Mouse (Mus musculus): ENCODE measurements around the gene Irf3. TPM values are rescaled to one million over a fixed set of nuclear protein-coding genes. Genes with fewer than 3 reads are reported as not detected.

Gene Irf3
- total RNA-seq, 2 experiments from 2014 or later: 45.9 to 51.0 TPM

DNA sequence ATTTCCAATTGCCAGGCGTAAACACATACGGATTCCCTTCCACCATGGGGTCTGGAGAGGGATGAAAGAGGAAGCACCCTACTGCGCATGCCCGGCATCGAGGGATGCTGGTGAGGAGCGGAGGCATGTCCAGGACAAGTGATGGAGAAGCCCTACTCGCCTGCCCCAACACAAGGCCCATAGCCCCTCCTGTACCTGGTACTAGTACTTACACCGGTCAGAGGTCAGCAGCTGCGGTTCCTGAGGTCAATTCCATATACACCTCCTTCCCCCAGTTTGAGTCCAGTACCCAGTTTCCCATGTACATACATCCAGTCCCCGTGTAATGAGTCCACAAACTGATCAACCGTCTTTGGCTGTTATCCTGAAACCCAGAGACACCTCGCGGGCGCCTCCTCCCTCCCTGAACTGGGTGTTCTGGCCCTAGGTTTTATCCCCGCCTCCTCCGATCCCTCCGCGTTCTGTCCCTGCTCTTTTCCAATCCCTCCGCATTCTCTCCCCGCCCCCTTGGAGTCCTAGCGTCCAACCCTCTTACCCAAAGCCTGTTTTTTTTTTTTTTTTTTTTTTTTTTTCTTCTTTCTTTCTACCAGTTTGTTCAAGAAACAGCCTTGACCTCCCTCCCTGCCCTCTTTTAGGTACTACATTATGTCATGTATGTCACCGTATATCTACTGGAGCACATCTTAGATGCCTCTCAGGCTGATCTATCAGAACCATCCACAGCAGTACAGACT lies 22.9 kb upstream of the Irf3 start, which contains the start of gene Cpt1c:
TSS of gene Cpt1c (minus strand) at position 469 of the 734 bp plus-strand sequence.
- peak; percentile 87 for DNase-seq

DNA sequence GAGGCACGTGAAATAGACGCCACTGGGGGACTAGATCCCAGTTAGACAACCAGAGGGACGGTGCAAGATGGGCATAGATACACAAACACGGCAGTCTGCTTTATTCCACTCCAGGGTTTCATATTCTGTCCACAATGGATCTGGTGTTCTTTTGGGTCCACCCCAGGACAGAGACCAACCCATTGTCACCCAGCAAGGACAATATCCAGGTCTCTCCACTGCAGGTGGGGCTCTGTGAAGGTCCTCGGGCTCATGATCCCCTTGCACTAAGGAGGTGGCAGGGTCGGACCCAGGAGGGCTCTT lies 22.4 kb upstream of the Irf3 start:
- no peak for DNase-seq

DNA sequence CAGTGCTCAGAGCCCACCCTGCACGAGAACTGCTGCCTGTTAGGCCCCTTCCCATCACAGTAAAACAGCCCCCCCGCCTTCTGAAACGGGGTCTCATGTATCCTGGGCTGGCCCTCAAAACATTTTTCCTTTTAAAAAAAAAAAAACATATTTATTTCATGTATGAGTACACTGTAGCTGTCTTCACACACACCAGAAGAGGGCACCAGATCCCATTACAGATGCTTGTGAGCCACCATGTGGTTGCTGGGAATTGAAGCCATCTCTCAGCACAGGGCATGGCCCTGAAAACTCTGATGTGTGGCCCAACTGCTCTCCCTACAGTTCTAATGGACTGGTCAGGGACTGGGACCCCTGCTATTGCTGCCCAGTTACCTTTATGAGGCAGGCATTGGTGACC lies 19.1 kb upstream of the Irf3 start:
- DNase-seq: no peak

DNA sequence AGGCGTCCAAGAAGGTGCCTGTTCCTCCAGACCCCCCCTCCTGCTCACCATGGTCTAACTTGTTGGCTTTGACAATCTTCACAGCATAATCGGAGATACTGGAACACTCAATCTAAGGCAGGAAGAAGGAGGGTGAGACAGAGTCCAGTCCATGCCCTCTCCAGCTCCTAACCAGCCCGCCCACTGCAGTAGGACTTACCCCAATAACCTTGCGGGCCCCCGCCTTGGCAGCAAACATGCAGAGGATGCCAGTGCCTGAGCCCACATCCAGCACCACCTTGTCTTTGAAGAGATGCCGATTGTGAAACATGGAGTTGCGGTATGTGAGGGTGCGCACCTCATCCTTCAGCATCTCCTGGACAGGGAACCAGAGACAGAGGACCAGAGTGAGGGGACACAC lies 15.9 kb upstream of the Irf3 start:
- DNase-seq: no peak

DNA sequence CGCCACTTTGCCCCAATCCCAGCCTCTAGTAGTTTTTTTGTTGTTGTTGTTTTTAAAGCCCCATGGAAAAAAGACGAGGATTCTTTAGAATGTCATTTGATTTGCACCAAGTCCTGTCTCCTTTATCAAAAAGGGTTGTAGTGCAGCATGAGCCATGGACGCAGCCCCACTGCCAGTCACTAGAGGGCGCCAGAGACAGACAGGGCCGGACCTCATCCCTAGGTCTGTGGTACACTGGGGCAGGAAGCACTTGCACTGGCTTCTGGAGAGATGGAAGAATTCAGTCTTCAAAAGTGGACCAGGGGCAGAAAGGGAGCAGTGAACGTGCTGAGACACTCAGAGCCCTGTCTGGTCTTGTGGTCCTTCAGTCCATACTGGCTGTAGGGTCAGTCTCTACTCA lies 14.4 kb upstream of the Irf3 start:
- peak; percentile 77 to 80 for DNase-seq

DNA sequence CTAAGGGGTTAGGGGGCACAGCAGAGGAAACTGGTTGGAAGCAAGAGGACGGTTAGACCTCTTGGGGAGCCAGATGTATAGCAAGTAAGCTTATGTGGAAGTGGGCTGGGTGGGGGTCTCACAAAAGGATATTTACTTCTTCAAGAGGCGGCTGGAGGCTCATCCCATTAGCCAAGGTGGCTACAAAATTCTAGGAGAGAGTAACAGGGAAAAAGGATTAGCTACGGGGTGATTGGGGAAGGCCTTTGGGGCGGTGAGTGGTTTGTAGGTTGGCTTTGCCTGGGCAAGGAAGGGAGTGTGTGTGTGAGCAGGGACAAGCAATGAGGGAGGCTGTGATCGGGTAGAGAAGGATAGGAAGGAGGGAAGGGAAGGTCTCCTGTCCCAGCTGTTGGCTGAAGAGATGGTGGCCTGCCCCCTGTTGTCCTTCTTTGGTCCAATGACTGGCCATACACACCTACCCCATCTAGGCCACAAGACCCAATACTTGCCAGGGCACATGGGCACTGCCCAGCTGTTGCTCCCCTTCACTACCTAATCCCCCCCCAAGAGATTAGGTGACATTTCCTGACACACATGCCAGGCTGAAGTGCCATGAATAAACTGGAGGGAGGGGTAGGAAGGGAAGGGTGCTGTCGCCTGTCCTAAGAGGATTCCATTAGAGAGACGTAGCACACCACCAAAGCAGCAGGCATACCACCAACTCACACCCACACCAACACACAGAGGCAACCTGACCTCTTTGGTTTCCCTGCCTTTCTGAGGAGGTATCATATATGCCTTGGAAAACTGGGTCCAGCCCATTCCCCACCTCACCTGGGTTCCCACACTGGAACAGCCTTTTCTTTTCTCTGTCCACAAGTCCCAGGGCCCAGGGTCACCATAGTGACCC lies 13.3 kb upstream of the Irf3 start:
- DNase-seq: no peak

DNA sequence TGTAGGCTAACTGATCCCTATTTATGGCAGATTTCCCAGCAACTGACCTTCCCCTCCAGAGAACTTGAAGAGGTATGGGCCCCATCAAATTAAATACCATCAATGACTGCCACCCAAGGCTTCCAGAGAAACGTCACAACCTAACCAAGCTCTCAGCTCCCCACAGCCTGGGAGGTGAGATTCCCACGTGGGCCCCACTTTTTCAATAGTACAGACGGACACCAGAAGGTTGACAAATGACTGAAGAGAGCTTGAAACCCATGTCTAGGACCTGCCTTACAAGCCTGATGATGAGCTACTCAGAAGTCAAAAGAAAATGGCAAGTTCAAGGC lies 12.6 kb upstream of the Irf3 start:
- no peak for DNase-seq

DNA sequence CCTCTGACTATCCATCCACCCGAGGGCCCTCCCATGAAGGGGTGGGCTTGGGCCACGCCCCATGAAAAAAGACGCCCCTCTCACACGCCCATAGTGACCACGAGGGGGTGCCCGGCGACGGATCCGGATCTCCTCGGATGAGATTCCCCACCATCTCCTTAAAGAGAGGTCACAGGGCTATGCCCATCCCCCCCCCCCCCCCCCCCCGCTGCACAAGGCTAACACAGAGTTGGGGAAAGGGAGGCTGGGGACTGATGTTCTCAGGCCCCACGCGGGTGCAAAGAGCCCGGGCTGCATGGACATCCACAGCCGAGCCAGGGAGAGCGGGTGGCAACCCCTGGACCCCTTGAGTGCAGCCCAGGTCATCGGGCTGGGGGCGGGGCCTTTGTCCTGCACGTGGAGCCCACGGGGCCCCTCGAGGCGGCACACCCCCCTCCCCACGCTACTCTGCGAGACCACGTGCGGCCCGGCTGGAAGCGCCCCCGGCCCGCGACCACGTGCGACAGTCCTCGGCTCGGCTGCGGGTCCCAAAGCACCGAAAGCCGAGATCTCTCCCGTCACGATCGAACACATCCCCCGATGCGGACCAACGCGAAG lies 11.8 kb upstream of the Irf3 start:
- DNase-seq: peak; percentile 42 to 51

DNA sequence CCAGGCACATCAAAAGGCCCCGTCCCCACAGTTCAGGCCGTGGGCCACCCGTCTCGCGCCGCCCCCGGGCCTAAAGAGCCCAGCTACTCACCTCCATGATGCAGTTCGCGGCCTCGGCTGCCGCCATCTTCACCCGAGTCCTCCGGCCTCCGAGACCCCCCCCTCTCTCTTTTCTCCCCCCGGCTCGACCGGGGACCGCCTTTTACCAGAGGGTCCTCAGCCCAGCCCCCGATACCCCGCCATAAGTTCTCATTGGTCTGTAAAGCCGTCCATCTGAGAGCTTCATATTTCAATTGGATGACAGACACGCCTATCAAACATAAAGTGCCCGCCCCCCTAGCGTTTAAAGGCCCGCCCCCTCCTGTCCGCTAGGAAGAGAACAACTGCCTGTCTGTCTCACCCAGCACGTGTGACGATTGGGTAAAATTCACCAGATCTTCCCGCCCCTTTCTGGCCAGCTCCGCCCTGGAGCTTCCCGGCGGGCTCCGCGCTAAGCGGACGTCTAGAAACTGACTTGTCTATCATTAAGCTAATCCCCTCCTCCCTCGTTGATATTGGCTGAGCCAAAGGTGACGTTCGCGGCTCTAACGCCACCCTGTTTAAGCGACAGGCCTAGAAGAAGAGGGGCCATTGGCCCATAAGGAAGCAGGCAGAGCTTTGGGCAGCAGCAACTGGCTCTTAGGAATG lies 11.1 kb upstream of the Irf3 start, which contains the start of gene Prmt1:
TSS of gene Prmt1 (minus strand) at position 377 of the 687 bp plus-strand sequence.
- DNase-seq: peak; percentile 98 to 99

DNA sequence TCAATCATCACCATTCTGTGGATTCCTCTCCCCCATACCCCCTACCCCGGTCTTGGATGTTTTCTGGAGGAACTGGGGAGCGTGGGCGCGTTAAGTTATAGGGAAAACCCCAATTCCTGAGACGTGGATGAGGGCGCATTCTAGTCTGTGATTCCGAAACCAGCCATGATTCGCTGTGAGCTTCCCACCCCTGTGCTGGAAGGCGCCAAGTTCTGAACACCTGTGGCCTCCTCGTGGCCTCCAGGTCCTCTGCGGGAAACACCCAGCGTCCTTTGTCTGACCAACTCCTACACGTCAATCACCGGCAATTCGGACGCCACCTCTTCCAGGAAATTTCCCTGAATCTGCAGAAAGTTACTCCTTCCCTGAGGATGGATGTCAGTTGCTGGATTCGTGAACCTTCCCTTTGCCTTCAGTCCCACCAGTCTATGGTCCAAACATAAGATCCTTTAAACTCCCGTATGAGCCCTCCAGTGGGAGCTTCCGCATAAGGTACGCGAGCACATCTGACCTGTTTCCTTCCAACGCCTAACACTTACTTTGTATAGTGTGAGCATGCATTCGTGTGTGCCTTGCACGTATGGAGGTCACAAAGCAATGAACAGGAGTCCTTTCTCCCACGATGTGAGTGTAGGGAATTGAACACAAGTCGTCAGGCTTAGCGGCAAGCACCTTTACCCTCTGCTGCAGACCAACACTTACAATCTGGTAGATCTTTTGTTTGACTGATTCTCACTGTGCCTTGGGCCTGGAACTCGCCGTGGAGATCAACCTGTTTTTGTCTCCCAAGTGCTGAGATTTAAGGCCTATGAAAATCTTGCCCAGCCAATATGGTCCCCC lies 10.3 kb upstream of the Irf3 start:
- no peak for DNase-seq

DNA sequence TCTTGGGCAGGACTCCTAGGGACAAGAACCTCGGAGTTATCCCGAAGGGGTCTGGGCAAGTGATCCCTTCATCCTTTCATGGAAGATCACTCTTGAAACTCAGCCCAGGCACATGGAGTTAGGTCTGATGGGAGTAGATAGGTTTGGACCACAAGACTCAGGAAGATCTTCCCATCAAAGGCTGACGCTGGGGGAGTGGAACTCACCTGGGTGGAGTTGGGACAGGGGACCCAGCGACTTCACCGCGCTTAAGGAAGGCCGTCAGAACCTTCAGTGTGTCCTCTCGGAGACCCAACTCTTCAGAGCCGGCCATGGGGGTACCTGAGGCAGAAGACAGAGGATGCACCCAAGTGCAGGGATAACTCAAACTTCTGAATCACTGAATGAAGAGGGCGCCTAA lies 776 bp upstream of the Irf3 start:
- DNase-seq: no peak

DNA sequence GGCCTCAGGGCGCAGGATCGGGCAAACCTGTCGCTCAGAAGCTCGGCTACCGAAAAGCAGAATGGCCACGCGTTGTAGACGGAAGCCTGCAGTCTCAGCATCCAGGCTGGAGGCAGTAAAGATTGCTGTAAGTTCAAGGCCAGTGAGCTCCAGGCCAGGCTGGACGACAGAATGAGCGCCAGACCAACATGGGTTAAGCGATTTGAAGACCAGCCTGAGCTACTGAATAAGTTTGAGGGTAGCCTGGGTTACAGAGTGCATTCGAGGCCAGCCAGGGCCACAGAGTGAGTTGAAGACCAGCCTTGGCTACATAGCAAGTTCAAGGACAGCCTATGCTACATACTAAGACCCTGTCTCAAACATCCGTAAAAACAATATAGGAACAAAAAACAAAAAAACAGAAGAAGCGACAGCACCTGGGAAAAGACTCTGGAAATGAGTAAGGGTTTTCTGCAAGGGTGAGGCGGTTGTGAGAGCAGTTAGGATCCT lies 536 bp downstream of the Irf3 start:
- no peak for DNase-seq

DNA sequence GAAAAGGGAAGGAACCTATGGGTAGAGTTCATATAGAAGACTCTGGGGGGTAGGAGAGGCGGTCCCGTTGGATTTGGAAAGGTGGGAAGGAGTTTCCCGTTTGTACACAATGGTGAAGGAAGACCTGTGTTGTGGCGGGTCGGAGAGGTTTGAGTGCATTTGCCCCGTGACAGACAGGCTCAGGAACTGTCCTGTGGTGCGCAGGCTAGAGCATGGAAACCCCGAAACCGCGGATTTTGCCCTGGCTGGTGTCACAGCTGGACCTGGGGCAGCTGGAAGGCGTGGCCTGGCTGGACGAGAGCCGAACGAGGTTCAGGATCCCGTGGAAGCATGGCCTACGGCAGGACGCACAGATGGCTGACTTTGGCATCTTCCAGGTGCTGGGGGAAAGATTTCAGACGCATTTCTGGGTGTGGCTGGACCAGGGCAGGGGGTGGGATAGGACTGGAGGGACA lies 1.1 kb downstream of the Irf3 start, which contains the start of gene Bcl2l12:
TSS of gene Bcl2l12 (minus strand) at position 212 of the 455 bp plus-strand sequence.
- DNase-seq: no peak

DNA sequence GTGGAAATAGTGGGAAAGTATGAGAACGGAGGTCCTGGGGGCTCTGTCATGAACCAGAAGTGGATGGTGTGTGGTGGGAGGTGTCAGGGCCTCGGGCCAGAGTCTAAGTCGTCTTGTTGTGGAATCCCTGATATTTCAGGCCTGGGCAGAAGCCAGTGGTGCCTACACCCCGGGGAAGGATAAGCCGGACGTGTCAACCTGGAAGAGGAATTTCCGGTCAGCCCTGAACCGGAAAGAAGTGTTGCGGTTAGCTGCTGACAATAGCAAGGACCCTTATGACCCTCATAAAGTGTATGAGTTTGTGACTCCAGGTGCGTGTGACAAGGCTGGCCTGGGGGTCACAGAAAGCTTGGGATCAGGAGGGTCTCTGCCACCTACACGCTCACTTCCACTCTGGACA lies 2.3 kb downstream of the Irf3 start:
- DNase-seq: no peak

DNA sequence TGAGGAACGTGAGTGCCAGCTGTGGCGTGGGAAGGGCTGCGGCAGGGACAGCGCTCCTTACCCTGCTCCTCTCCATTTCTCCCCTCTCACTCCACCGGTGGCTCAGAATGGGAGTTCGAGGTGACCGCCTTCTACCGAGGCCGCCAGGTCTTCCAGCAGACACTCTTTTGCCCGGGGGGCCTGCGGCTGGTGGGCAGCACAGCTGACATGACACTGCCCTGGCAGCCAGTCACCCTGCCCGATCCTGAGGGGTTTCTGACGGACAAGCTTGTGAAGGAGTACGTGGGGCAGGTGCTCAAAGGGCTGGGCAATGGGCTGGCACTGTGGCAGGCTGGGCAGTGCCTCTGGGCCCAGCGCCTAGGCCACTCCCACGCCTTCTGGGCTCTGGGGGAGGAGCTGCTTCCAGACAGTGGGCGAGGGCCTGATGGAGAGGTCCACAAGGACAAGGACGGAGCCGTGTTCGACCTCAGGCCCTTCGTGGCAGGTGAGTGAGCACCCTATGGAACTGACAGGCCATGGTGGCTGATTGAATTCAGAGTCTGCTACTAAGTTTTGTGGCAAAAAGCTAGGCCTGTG lies 3.2 kb downstream of the Irf3 start:
- no peak for DNase-seq

DNA sequence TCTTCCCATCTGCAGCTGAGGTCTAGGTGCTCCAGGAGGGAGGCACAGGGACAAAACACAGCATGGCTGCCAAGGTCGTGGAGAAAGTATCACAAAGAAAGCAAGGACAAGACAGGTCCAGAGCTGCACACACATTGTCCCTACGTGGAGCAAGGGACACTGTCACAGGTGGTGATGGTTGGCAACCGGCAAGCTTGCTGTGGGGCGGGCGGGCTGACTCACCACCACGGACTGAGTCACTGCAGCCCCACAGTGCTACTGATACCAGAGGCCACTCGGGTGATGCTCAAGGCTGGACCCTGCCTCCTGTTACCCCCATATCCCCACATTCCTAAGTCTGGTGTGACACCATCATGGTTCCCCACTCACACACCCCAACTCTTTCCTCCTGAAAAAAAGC lies 5.0 kb downstream of the Irf3 start:
- DNase-seq: no peak

DNA sequence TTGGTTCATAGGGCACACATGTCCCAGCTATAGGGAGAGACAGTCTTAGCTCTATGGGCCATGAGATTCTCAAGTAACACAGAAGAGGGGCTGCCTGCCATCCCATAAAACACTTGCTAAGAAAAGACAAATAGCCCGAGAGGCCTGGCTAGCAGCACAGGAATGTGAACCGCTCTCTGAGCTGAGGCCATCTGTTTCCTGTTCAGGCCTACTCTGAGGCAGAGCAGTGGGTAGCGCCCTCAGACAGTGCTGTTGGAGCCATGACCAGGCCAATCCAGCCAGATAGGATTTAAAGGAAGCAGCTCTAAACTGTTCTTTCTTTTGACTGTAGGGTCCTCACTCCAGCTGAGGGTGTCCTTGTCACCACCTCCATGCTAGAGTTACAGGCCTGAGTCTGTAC lies 7.1 kb downstream of the Irf3 start:
- DNase-seq: no peak

DNA sequence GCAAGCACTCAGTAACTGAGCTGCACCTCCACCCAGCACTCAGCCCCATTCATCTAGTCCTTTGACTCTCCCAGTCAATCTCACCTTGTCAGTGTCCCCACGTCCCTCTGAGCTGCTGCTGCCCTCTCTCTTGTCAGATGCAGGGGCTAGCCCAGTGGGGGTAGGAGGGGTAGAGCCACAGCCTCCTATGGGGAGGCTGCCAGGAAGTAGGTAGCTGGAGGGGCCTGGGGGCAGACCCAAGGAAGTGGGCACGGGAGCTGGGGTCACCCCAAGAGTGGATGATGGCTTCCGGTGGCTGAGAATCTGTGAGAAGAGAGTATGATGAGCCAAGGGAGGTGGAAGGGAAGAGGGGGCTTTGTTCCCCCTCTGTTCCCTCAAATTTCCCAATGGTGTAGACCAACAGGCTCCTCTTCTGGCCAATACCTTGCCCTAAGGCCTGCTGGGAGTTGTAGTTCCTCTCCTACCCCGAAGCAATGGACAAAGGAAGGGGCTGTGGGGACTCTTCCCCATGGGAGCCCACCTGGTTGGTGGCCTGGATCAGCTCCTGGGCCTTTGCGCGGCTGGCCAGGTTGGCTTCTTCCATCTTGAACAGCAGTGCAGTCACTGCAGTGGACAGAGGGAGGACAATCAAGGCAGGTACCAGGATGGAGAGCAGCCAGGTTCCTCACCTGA lies 8.0 kb downstream of the Irf3 start:
- DNase-seq: no peak

DNA sequence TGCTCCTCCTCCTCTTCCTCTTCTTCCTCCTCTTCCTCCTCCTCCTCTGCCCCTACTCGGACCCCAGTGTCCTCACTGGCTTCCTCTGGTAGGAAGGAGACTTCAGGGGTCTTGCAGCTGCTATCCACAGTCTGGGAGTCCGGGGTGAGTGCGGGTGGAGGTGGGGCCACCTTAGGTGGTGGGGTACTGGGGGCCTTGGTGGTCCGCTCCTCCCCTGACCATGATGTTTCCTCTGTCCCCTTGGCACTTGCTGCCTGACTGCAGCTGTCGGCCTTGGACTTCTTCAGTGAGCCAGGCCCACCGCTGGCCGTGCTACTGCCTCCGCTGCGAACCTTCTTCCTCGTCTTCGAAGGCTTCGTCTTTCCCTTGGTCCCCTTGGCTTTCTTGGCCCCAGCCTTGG lies 9.1 kb downstream of the Irf3 start:
- no peak for DNase-seq

DNA sequence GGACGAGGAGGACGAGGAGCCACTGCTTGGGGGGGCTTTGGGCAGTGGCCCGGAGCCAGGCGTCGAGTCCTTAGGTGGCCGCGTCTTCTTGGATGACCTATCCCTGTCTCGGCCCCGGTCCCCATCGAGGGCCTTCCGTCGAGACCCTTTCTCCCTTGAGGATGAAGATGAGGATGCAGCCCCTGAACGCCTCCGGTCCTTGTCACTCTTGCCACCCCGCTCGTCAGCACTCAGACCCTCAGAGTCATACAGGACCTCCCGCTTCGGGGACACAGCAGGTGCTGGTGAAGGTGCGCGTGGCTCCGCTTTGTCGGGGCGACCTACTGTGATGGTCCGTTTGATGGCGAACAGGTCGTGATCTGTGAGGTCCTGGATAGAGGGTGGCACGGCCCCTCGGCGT lies 9.7 kb downstream of the Irf3 start:
- no peak for DNase-seq

DNA sequence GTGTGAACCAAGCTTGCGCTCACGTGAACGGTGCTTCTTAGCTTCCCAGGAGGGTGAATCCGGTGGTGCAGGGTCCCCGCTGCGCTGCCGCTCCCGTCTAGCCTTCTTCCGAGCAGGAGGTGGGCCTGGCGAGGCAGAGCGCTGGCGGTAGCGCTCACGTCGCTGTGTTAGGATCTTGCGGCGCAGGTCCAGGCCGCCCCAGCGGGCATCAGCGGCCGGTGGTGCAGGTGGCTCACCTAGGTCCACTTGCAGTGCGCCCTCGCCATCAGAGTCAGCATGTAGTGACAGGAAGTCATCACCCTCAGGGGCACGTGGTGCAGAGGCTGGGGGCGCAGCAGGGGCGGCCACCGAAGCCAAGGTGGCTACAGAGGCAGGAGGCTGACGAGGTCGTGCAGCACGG lies 10.4 kb downstream of the Irf3 start:
- no peak for DNase-seq
